Mouse (Mus musculus): ENCODE measurements around the gene Mypn. TPM values are rescaled to one million over a fixed set of nuclear protein-coding genes. Genes with fewer than 3 reads are reported as not detected.

The Mypn gene
- total RNA-seq, 2 experiments from 2014 or later, result 239 to 253 TPM

GRCm38 (mm10) chr10:63154726-63155125 is 49.0 kb downstream of the Mypn start:
- DNase-seq, result no peak

- DNase-seq, result no peak
Observed at GRCm38 (mm10) chr10:63154226-63154625, 49.5 kb downstream of the Mypn start.

- DNase-seq, result no peak
Observed at GRCm38 (mm10) chr10:63153563-63153962, 50.2 kb downstream of the Mypn start.

GRCm38 (mm10) chr10:63152358-63152757 is 51.4 kb downstream of the Mypn start:
- DNase-seq, result no peak

GRCm38 (mm10) chr10:63142660-63143059 is 61.1 kb downstream of the Mypn start:
- DNase-seq, result no peak

- no peak for DNase-seq
Observed at GRCm38 (mm10) chr10:63136436-63136835, 67.3 kb downstream of the Mypn start.

GRCm38 (mm10) chr10:63135680-63136079 is 68.1 kb downstream of the Mypn start:
- no peak for DNase-seq

GRCm38 (mm10) chr10:63133326-63133725 is 70.4 kb downstream of the Mypn start:
- no peak for DNase-seq

GRCm38 (mm10) chr10:63132356-63132755 is 71.4 kb downstream of the Mypn start:
- DNase-seq, result no peak

GRCm38 (mm10) chr10:63130500-63130899 is 73.3 kb downstream of the Mypn start:
- no peak for DNase-seq

GRCm38 (mm10) chr10:63128256-63128655 is 75.5 kb downstream of the Mypn start:
- DNase-seq, result peak; percentile 69

GRCm38 (mm10) chr10:63127156-63127555 is 76.6 kb downstream of the Mypn start:
- no peak for DNase-seq

GRCm38 (mm10) chr10:63126116-63126515 is 77.6 kb downstream of the Mypn start:
- no peak for DNase-seq

GRCm38 (mm10) chr10:63125343-63125742 is 78.4 kb downstream of the Mypn start:
- no peak for DNase-seq

- no peak for DNase-seq
Observed at GRCm38 (mm10) chr10:63124016-63124415, 79.7 kb downstream of the Mypn start.

GRCm38 (mm10) chr10:63123141-63123540 is 80.6 kb downstream of the Mypn start:
- DNase-seq, result no peak

GRCm38 (mm10) chr10:63122516-63122915 is 81.2 kb downstream of the Mypn start:
- no peak for DNase-seq

- DNase-seq, result no peak
Observed at GRCm38 (mm10) chr10:63121961-63122360, 81.8 kb downstream of the Mypn start.

GRCm38 (mm10) chr10:63119916-63120315 is 83.8 kb downstream of the Mypn start:
- no peak for DNase-seq

- DNase-seq, result no peak
Observed at GRCm38 (mm10) chr10:63117583-63117982, 86.2 kb downstream of the Mypn start.

- no peak for DNase-seq
Observed at GRCm38 (mm10) chr10:63116376-63116775, 87.4 kb downstream of the Mypn start.

- DNase-seq, result peak; percentile 4
Observed at GRCm38 (mm10) chr10:63115881-63116280, 87.9 kb downstream of the Mypn start.

GRCm38 (mm10) chr10:63113716-63114360 is 89.9 kb downstream of the Mypn start:
- no peak for DNase-seq

- DNase-seq, result peak; percentile 4
Observed at GRCm38 (mm10) chr10:63113027-63113604, 90.6 kb downstream of the Mypn start.
